Mouse (Mus musculus) bone marrow macrophage, adult 2 months (primary cell): Measurements from ENCODE around the gene Hdac11.

Experiments used
- CTCF ChIP-seq: IDR thresholded peaks from 2 replicates; pipeline ENCODE4 v1.5.1; 2012; ENCODE audit warnings: low read depth, mild to moderate bottlenecking, low read length, moderate library complexity
- POLR2A ChIP-seq: IDR thresholded peaks from 2 replicates; pipeline ENCODE4 v1.6.1; 2012; ENCODE audit warnings: mild to moderate bottlenecking, low read depth, low read length, borderline replicate concordance

GRCm38 (mm10) chr6:91152892-91153548 is 3.4 kb upstream of the Hdac11 start:
- TF ChIP-seq CTCF, result no peak
- TF ChIP-seq POLR2A, result no peak
